Mouse (Mus musculus) frontal cortex, postnatal 14 days (tissue): ENCODE data around the gene Sectm1b.
"Not testable (repeated sequence)": the region's sequence is repeated elsewhere in the genome, so short reads cannot be mapped to it uniquely, and the experiment has no call there.

ENCODE experiments used
- DNase-seq, 2 experiments: peaks; one replicate each; pipeline ENCODE4 v3.0.0; 2022; ENCODE audit warnings: low spot score in 2 of 2

The Sectm1b gene

GRCm38 (mm10) chr11:121063379-121063778, at the start of gene Sectm1b:
Gene Sectm1b (minus strand): TSS chr11:121063569.
- no peak for DNase-seq

DNA sequence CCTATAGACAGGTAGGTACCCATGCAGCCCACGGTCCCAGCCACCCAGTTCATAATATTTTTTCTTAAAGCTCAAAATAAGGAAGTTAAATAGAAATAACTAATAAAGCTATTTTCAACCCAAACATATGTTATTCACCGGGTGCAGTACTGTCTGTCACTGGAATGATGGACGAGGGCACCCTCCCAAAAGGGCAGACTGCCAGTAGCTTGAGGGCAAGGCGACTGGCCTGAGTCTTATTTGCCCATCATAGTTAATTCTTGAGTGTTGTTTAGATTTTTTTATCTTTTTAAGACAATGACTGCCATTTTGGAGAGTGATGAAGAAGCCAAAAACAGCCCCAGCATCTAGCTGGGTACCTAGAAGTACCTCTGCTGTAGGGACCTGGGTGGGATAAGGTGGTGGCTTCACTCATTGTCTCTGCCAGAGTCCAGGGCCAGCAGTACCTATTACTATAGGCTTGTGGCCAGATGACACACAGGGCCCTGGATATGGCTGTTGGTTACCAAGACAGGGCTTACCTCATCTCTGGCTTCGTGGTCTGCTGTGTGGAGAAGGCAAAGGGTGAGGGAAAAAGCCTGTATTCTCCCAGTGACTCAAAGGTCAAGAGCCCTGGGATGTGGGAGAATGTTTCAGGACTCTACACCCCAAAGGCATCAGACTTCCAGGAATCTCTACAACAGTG, 48.9 kb upstream of the Sectm1b start:
- no peak for DNase-seq

DNA sequence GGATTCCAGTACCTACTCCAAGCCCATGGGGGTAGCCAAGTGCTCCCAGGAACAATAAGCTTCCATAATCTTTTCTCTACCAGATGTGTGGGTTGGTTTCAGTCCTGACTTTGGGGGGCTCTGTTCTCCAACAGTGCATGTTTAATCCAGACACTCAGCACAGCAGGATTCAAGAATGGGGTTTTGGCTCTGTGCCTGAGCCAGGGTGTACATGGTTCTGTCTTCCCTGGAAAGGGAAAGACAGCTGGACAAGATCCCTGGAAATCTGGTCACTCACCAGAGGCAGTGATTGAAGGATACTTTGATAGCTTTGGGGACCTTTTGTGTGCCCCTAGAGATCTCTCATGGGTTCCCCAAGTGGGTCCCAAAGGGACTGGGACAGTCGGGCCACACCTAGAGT, 48.2 kb upstream of the Sectm1b start:
- DNase-seq = no peak

- no peak for DNase-seq
Observed at GRCm38 (mm10) chr11:121111051-121111450, 47.7 kb upstream of the Sectm1b start.

GRCm38 (mm10) chr11:121109986-121110385, 46.6 kb upstream of the Sectm1b start:
- DNase-seq = peak in 1 of 2 experiments; percentile 7

- DNase-seq = no peak
Observed at GRCm38 (mm10) chr11:121108061-121108460, 44.7 kb upstream of the Sectm1b start.

DNA sequence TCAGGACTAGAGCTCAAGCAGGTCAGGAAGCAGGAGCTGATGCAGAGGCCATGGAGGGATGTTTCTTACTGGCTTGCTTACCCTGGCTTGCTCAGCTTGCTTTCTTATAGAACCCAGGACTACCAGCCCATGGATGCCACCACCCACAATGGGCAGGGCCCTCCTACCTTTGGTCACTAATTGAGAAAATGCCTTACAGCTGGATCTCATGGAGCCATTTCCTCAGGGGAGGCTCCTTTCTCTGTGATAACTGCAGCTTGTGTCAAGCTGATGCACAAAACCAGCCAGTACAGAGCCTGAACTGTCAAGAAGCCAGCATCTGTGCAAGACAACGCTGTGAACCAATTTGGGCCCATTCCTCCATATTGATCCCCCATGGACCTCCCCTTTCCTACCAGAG, 43.9 kb upstream of the Sectm1b start:
- DNase-seq = not testable (repeated sequence)

DNA sequence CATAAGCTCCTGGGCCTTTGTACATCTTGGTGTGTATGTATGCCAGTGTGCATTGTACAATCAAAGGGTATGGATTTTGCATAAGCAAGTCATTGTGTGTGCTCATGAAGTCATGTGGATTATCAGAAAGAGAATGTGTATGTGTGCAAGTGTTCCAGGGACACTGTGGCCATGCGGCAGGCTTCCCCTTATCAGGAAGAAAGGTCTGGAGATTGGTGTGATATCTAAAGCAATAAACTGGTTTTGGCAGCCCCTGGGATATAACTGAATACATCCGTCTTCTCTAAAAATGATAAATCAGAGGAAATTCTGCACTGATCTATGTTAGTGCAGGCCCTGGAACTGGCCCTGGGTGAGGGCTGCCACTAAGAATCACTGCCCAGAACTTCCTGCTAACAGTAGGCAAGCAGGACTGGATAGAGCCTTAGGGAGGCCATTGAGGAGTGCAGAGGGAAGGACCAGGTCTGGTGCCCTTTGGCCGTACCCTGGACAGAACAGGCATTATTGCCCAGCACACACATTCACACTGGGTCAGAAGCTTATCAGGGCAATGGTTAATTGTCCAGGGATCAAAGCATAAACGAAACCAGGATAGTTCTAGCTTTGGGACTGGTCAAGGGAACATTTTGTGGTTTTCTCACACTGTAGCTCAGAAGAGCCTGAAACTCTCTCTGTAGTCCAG, 37.9 kb upstream of the Sectm1b start:
- no peak for DNase-seq

DNA sequence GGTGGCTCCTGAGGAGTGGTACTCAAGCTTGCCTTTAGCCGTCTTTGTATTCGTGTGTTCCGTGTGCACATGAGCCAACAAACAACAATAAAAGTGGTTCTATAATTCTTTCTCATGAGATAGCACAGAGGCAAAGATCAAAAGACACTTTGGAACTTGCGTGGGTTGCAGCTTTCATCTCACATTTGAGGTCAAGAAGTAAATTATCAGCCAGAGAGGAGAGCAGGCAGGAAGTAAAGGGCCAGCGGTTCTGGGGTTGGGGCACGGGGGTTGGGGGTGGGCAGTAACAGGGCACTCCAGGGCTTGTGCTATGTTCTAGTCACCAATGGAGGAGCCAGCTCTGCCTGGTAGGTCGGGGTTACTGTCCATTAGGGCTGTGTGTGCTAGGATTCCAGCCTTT, 37.3 kb upstream of the Sectm1b start:
- DNase-seq = no peak

DNA sequence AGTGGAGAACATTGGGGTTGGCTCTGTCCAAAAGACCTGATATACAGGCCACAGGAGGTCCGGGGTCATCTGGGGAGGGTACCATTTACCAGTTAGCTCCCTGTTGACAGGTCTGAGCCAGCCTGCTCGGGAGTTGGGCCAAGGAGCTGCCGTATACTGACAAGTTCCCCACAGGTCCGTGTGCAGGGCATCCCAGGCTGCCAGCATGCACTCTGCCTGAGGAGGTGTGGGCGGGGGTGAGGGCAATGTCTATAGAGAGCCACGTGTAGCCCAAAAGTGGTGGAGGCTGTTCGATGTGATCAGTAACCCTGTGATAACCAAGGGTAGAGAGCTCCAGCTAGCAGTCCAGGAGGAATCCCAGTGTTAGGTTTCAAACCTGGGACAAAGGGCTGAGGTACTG, 36.4 kb upstream of the Sectm1b start:
- DNase-seq = no peak

DNA sequence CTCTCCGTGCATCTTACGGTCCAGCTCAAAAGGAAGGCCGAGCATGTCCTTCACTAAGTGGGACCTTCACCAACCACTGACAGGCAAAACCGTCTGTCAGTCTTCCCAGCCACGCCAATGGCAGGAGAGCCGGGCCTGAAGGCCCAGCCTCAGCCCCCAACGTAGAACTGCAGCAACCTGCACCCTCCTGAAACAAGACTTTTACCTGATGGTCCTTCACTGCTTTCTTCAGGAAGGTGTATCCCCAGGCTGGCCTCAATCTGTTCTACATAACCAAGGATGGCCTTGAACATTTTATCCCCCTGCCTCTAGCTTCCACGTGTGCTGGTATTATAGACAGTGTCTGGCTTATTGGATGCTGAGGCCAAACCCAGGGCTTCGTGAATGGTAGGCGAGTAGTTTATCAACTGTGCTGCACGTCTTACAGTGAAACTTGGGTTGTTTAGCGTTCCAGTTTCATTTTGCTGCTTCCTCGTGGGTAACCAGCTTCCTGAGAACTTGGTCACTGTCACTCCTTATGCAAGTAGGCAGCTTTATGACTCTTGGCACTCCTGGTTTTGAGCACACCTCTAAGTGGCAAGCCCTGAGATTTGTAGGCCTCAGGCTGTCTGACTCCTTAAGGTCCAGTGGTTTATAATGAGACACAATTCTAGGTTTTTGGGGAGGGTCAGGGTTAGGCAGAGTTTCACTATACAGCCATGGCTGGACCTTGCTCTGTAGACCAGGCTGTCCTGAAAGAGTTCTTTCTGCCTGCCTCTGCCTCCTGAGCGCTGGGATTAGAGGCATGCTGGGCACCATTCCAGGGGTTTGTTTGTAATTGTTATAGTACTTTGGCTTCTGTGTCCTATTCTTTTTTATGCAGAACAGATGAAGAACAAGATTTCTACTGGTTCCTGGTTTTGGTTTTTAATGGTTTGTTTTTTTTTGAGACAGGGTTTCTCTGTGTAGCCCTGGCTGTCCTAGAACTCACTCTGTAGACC, 29.5 kb upstream of the Sectm1b start:
- DNase-seq = no peak

GRCm38 (mm10) chr11:121090943-121091342, 27.6 kb upstream of the Sectm1b start:
- no peak for DNase-seq

- DNase-seq = no peak
Observed at GRCm38 (mm10) chr11:121089756-121090546, 26.6 kb upstream of the Sectm1b start.

DNA sequence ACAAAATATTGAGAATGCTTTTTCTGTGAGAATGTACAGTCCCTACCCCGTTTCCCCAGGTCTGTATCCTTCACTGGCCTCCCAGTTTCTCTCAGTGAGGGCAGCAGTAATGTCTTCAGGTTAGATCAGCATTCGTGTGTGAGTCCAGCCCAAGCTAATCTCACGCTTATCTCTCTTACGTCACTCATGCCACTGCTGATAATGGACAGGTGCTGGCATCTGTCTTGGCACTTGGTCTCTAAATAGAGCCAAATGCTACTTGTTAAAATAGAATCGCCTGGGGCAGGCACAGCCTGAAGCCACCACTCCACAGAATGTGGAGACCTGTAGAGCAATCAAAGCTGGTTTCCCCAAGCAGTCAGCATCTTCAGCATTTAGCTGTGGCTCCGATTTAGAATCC, 25.6 kb upstream of the Sectm1b start:
- no peak for DNase-seq

- no peak for DNase-seq
Observed at GRCm38 (mm10) chr11:121086296-121086695, 22.9 kb upstream of the Sectm1b start.

DNA sequence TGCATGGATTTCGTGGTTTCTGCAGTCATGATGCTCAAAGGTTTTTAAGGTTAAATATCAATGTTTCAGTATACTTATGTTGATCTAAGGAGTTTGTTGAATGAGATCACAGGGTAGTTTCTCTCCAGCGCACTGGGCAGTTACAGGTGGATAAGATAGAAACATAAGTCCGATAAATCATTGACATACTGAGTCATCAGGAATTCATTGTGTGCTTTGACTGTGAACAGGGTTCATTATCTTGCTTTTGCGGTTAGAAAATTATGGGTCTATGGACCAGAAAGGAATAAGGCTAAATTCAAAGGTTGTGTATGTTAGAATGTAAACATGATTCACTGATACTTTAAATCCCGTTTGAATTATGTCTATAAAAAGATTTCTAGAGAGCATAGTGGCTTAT, 21.8 kb upstream of the Sectm1b start:
- no peak for DNase-seq

DNA sequence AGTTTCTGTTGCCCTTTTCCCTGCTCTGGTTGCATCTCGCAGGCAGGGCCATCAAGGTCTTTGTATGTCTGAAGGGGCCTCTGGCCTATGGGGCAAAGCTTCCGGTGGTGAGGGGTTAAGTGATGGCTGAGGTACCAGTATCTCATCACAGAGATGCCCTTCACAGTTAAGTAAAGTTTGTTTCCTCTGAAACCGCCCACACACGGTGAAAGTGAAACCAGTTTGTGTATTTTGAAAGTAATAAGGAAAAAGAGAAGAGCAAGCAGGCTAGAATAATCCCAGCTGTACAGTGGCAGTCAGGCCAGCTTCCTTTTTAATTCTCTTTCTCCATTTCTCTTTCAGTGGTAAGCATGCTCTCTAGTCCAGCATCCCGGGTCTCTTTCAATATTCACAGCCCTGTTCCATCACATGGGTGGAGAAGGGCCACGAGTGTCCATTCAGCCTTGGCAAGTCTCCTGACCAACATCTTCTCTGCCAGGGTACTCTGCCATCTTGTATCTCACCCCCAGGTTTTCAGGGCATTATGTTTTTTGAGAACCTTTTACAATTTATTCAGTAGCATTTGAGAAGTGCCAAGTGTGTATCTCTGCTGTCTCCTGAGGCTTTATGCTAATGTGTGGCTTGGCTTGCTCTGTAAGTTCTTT, 19.6 kb upstream of the Sectm1b start:
- no peak for DNase-seq

- DNase-seq = no peak
Observed at GRCm38 (mm10) chr11:121082250-121082649, 18.9 kb upstream of the Sectm1b start.

GRCm38 (mm10) chr11:121081120-121081519, 17.8 kb upstream of the Sectm1b start, which contains the start of gene Sectm1a:
Gene Sectm1a (minus strand): TSS chr11:121081220.
- no peak for DNase-seq

DNA sequence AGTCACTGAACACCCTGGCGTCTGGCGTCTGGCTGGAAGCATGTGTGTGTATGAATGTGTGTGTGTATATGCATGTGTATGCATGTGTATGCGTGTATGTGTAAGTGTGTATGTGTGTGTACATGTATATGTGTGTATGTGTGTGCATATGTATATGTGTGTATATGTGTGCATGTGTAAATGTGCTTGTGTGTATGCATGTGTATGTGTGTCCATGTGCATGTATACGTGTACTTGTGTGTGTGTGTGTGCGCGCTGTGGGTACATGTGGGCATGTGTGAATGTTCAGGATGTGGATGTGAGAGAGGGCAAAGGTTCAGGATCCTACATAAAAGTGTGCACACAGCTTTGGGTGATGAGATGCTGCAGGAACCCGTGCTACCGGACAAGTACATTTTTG, 17.0 kb upstream of the Sectm1b start:
- no peak for DNase-seq

GRCm38 (mm10) chr11:121075655-121076054, 12.3 kb upstream of the Sectm1b start:
- no peak for DNase-seq
